Mouse (Mus musculus) brown adipose tissue, adult 24 weeks (tissue): ENCODE results near the gene Sohlh1. TPM values are rescaled to one million over a fixed set of nuclear protein-coding genes. Genes with fewer than 3 reads are reported as not detected.

Experiments used
- H3K27ac ChIP-seq: fragments of 200-500 bp; replicated peaks from 2 replicates; pipeline ENCODE4 v1.5.1; 2012; ENCODE audit warnings: low read depth, mild to moderate bottlenecking, low read length
- H3K4me1 ChIP-seq: fragments of 200-500 bp; 2 replicates; pipeline ENCODE4 v1.6.1; 2012; ENCODE audit warnings: low read length, mixed read lengths; ENCODE audit not compliant: control insufficient read depth, insufficient read depth, insufficient read length
- H3K4me3 ChIP-seq: fragments of 200-500 bp; 2 replicates; pipeline ENCODE4 v1.5.1; 2012; ENCODE audit warnings: low read depth, mild to moderate bottlenecking, low read length, moderate library complexity; ENCODE audit not compliant: insufficient read depth
- polyA plus RNA-seq: library from polyadenylated mRNA; stranded (reverse); fragments of >200 nt; gene quantifications from 2 replicates; pipeline ENCODE4 v1.2.4, GENCODE M21; 2012; ENCODE audit not compliant: missing spikeins, insufficient read depth, insufficient read length

The Sohlh1 gene
- polyA plus RNA-seq, 1 experiment, result not detected

- H3K4me1 ChIP-seq, result no peaks in the 10 kb centered on the region
- H3K4me3 ChIP-seq, result no peak overlapping the region
- H3K27ac ChIP-seq, result no peak overlapping the region
Measured at GRCm38 (mm10) chr2:25811711-25812110, 35.3 kb downstream of the Sohlh1 start.

GRCm38 (mm10) chr2:25798065-25798464 lies 49.0 kb downstream of the Sohlh1 start:
- H3K27ac ChIP-seq, result no peak overlapping the region
- no peaks in the 10 kb centered on the region for H3K4me1 ChIP-seq
- H3K4me3 ChIP-seq, result no peak overlapping the region

DNA sequence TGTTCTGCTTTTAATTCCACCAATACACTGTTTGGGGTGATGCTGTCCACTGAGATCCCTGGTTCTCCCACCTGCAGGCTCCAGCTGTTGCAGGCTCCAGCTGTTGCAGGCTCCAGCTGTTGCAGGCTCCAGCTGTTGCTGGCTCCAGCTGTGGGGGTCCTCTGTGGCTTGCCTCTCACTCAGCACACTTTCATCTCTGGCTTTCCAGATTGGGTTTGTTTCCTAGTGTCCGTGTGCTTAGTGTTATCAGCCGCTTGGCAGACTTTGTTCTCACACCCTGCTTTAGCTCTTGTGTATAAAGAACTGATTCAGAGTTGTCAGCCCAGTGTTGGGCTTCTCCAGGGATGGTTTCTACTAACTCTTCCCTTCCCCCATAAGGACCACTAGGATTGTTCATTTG lies 49.4 kb downstream of the Sohlh1 start:
- H3K4me1 ChIP-seq, result no peaks in the 10 kb centered on the region
- H3K4me3 ChIP-seq, result no peak overlapping the region
- no peak overlapping the region for H3K27ac ChIP-seq

Other genes with a start within 250 kb of the Sohlh1 start
- gene Rabl6, start 238.7 kb downstream of the Sohlh1 start, polyA plus RNA-seq, result 29.2 and 42.8 TPM in 2 replicates
- gene Ccdc183, start 229.6 kb downstream of the Sohlh1 start, polyA plus RNA-seq, result not detected in 2 replicates
- 30.9 and 34.5 TPM in 2 replicates for gene Tmem141, start 225.2 kb downstream of the Sohlh1 start, polyA plus RNA-seq
- 6.3 and 7.8 TPM in 2 replicates for gene Fcna, start 219.2 kb downstream of the Sohlh1 start, polyA plus RNA-seq
- not detected in 2 replicates for gene Lcn8, start 194.1 kb downstream of the Sohlh1 start, polyA plus RNA-seq
- not detected in 2 replicates for gene Lcn5, start 189.3 kb downstream of the Sohlh1 start, polyA plus RNA-seq
- gene Lcn6, start 170.5 kb downstream of the Sohlh1 start, polyA plus RNA-seq, result not detected in 2 replicates
- not detected in 2 replicates for gene Lcn10, start 164.5 kb downstream of the Sohlh1 start, polyA plus RNA-seq
- gene Obp2a, start 147.2 kb downstream of the Sohlh1 start, polyA plus RNA-seq, result not detected in 2 replicates
- gene Bmyc, start 140.5 kb downstream of the Sohlh1 start, polyA plus RNA-seq, result 20.2 and 26.5 TPM in 2 replicates
- gene Obp2b, start 110.2 kb downstream of the Sohlh1 start, polyA plus RNA-seq, result not detected in 2 replicates
- gene Lcn3, start 81.7 kb downstream of the Sohlh1 start, polyA plus RNA-seq, result not detected in 2 replicates
- not detected in 2 replicates for gene Lcn11, start 70.2 kb downstream of the Sohlh1 start, polyA plus RNA-seq
- not detected in 2 replicates for gene Gm13539, start 65.0 kb downstream of the Sohlh1 start, polyA plus RNA-seq
- not detected in 2 replicates for gene Glt6d1, start 31.4 kb downstream of the Sohlh1 start, polyA plus RNA-seq
- not detected in 2 replicates for gene Lcn9, start 24.1 kb downstream of the Sohlh1 start, polyA plus RNA-seq
- not detected in 2 replicates for gene Kcnt1, start 16.5 kb upstream of the Sohlh1 start, polyA plus RNA-seq
- 2.4 and 8.2 TPM in 2 replicates for gene Camsap1, start 136.0 kb upstream of the Sohlh1 start, polyA plus RNA-seq
- gene Ubac1, start 174.5 kb upstream of the Sohlh1 start, polyA plus RNA-seq, result 75.9 and 82.1 TPM in 2 replicates